Mouse (Mus musculus) kidney, embryonic 15.5 days (tissue): ENCODE data around the gene Gm281. TPM values are rescaled to one million over a fixed set of nuclear protein-coding genes. Genes with fewer than 3 reads are reported as not detected.

Source experiments
- ATAC-seq: fragments of 200-750 bp; cut with Nextera tagmentation; replicated peaks from 2 replicates; pipeline ENCODE4 v1.8.0; 2017; ENCODE audit warnings: moderate TSS enrichment; ENCODE audit not compliant: low FRiP score
- H3K27ac ChIP-seq: fragments of 300-500 bp; sonication (generic); 2 replicates; pipeline ENCODE4 v1.5.1; 2015; ENCODE audit warnings: mild to moderate bottlenecking, inconsistent platforms
- H3K27me3 ChIP-seq: fragments of 300-500 bp; sonication (generic); 2 replicates; pipeline ENCODE4 v1.6.1; 2015; ENCODE audit warnings: inconsistent platforms
- H3K36me3 ChIP-seq: fragments of 300-500 bp; sonication (generic); 2 replicates; pipeline ENCODE4 v1.6.1; 2015; ENCODE audit warnings: inconsistent platforms
- H3K4me1 ChIP-seq: fragments of 300-500 bp; sonication (generic); 2 replicates; pipeline ENCODE4 v1.6.1; 2015; ENCODE audit warnings: inconsistent platforms
- H3K4me2 ChIP-seq: fragments of 300-500 bp; sonication (generic); 2 replicates; pipeline ENCODE4 v1.6.1; 2015; ENCODE audit warnings: moderate library complexity, mild to moderate bottlenecking, inconsistent platforms
- H3K4me3 ChIP-seq: fragments of 300-500 bp; sonication (generic); replicated peaks from 2 replicates; pipeline ENCODE4 v1.5.1; 2015; ENCODE audit warnings: mild to moderate bottlenecking, inconsistent platforms
- H3K9ac ChIP-seq: fragments of 300-500 bp; sonication (generic); 2 replicates; pipeline ENCODE4 v1.6.1; 2015; ENCODE audit warnings: mild to moderate bottlenecking, inconsistent platforms
- H3K9me3 ChIP-seq: fragments of 300-500 bp; sonication (generic); replicated peaks from 2 replicates; pipeline ENCODE4 v1.6.1; 2016; ENCODE audit warnings: inconsistent platforms
- WGBS: fragments of 180-500 bp; shearing (Covaris S2); methylation state at CpG from one replicate; pipeline ENCODE4 v1.1.7; 2015; ENCODE audit warnings: mixed read lengths; 5-methylcytosine and 5-hydroxymethylcytosine counted together
- microRNA-seq: library from miRNA; unstranded; fragments of <30 nt; microRNA quantifications from one replicate; pipeline ENCODE4, GENCODE M21; 2016
- polyA plus RNA-seq: library from polyadenylated mRNA; unstranded; fragments of >200 nt; fragmentation: Nextera tagmentation; extraction: Ambion mirVana; gene quantifications from 2 replicates; pipeline ENCODE4 v1.2.1, GENCODE M21; 2015

Gm281 gene
- polyA plus RNA-seq, 1 experiment from 2014 or later, result not detected

DNA sequence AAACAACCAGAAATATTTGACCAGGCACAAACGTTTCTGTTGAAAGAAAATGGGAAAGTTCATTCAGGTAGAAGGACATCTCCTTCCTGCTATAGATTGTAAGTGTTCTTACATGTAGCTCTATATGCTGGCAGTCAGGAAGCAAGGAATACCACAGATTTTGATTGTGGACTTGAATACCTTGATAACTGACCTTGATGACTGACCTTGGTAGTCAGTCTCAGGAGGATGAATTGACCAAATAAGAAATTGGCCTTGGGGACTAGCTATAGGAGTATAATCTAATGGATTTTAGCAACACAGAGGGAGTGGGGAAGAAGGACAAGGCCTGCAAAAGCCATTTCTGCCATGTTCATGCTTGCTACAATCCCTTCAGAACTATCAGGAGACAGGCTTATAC lies 123.8 kb downstream of the Gm281 start:
- H3K27me3 ChIP-seq, result no peaks in the 10 kb centered on the region
- WGBS, result 35% methylated on average over 1 of the region's 1 CpGs
- H3K9me3 ChIP-seq, result no peaks in the 10 kb centered on the region
- ATAC-seq, result no peak
- H3K4me2 ChIP-seq, result no peak overlapping the region
- H3K27ac ChIP-seq, result no peak overlapping the region
- no peaks in the 10 kb centered on the region for H3K4me1 ChIP-seq
- no peak overlapping the region for H3K9ac ChIP-seq
- H3K4me3 ChIP-seq, result no peak overlapping the region
- H3K36me3 ChIP-seq, result no peaks in the 10 kb centered on the region

DNA sequence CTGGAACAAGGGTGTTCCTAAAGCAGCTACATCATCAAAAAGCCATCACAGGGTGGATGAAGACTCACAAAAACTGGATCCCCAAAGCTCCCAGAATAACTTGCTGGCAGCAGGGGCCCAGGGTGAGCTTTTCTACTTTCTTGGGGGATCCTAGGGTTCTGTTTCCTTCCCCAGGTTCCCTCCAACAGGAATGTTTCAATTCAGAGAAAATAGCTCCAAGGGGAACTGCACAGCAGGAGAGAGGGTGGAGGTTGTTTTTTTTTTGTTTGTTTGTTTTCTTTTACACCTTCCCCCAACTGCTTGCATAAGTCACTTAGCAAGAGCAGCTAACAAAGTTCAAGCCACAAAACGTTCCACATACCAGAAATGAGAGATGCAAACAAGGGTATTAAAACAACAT lies 124.3 kb downstream of the Gm281 start:
- no peaks in the 10 kb centered on the region for H3K9me3 ChIP-seq

GRCm38 (mm10) chr14:13782970-13783369 lies 131.3 kb downstream of the Gm281 start:
- H3K9me3 ChIP-seq, result no peaks in the 10 kb centered on the region
- no peak overlapping the region for H3K4me3 ChIP-seq
- H3K9ac ChIP-seq, result no peak overlapping the region
- no peak for ATAC-seq
- H3K4me2 ChIP-seq, result no peak overlapping the region
- H3K36me3 ChIP-seq, result no peaks in the 10 kb centered on the region
- H3K4me1 ChIP-seq, result no peaks in the 10 kb centered on the region
- WGBS, result 72% methylated on average over 4 of the region's 4 CpGs
- H3K27me3 ChIP-seq, result no peaks in the 10 kb centered on the region
- H3K27ac ChIP-seq, result no peak overlapping the region

More for the DNA sequence above, 124.3 kb downstream of the Gm281 start:
- Histone ChIP-seq H3K4me3 (no peak overlapping the region), H3K4me1 (no peaks in the 10 kb centered on the region), H3K36me3 (no peaks in the 10 kb centered on the region), H3K27ac (no peak overlapping the region), H3K4me2 (no peak overlapping the region), H3K9ac (no peak overlapping the region), H3K27me3 (no peaks in the 10 kb centered on the region)
- ATAC-seq, result no peak
- 3% methylated on average over 1 of the region's 1 CpGs for WGBS

DNA sequence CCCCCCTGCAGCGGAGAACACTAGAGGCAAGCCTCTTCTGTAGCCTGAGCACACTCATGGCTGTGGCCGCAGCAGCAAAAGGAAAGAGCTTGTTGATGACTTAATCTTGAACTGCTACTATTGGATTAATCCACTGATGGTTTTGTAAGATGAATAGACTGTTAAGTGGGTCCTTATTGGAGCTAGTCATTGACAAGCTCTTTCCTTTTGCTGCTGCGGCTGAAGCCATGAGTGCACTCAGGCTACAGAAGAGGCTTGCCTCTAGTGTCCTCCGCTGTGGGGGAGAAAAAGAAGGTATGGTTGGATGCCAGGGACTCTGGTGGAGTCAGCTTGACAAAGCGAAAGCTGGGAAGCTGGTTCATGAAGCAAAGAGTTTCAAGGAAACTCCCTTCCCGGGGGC lies 135.9 kb downstream of the Gm281 start:
- H3K4me1 ChIP-seq, result no peaks in the 10 kb centered on the region
- no peaks in the 10 kb centered on the region for H3K27me3 ChIP-seq
- no peak overlapping the region for H3K9ac ChIP-seq
- H3K4me2 ChIP-seq, result no peak overlapping the region
- ATAC-seq, result no peak
- 72% methylated on average over 5 of the region's 6 CpGs for WGBS
- no peak overlapping the region for H3K27ac ChIP-seq
- H3K4me3 ChIP-seq, result no peak overlapping the region
- H3K9me3 ChIP-seq, result no peaks in the 10 kb centered on the region
- no peaks in the 10 kb centered on the region for H3K36me3 ChIP-seq

DNA sequence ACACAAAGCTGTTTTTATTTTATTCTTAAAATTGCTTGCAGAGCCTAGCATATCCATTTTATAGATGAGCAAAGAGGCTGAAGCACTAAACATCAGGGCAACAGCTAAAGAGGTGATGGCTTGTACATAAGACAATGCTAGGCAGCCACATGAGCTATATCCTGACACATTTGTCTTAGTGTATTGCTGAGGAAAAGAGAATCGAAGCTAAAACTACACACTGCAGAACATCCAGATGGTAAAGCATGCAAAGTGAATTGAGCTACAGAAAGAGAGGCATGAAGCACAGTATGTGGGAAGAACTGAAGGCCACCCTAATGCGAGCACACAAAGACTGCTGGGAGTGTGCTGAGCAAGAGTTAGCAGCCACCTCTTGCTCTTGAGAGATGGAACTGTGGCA lies 143.1 kb downstream of the Gm281 start:
- peaks cover 9% of the 10 kb centered on the region for H3K4me1 ChIP-seq
- WGBS, result 58% methylated on average over 2 of the region's 2 CpGs
- no peak overlapping the region for H3K9ac ChIP-seq
- no peaks in the 10 kb centered on the region for H3K9me3 ChIP-seq
- no peaks in the 10 kb centered on the region for H3K27me3 ChIP-seq
- H3K27ac ChIP-seq, result no peak overlapping the region
- 0 out of 2 replicates have a peak, but pooled peaks have one; percentile 6 for ATAC-seq
- H3K36me3 ChIP-seq, result no peaks in the 10 kb centered on the region
- H3K4me2 ChIP-seq, result no peak overlapping the region
- H3K4me3 ChIP-seq, result no peak overlapping the region

DNA sequence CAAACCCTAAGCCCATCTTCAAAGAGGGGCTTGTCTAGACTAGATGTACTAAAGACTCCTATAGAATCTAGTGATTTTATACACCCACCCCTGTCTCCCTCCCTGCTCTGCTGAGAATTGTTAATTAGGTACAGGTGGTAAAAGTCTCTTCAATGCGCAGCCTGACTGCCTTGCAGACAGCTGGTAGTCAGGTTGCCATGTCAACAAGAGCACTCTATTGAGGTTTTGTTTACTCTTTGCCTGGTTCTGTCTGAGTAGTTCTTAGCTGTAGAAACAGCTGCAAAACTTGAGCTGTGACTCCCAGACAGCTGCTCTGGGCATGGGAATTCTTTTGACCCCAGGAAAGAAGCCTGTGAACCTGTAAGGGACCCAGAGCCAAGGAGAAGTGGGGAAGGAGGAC lies 143.6 kb downstream of the Gm281 start:
- H3K27me3 ChIP-seq, result no peaks in the 10 kb centered on the region
- 0% methylated on average over 1 of the region's 1 CpGs for WGBS
- no peak overlapping the region for H3K4me3 ChIP-seq
- H3K4me1 ChIP-seq, result peaks cover 9% of the 10 kb centered on the region
- no peak overlapping the region for H3K27ac ChIP-seq
- no peak overlapping the region for H3K9ac ChIP-seq
- H3K36me3 ChIP-seq, result no peaks in the 10 kb centered on the region
- H3K4me2 ChIP-seq, result no peak overlapping the region
- H3K9me3 ChIP-seq, result no peaks in the 10 kb centered on the region
- ATAC-seq, result peak; percentile 98

Small RNA genes within 50 kb of the gene (microRNA-seq; reads per million reads assigned to microRNA genes)
- not detected for gene Gm27506

Other genes starting within 250 kb of the Gm281 start
- not detected in 2 replicates for gene Sntn, start 243.6 kb downstream of the Gm281 start, polyA plus RNA-seq
- gene Atxn7, start 47.0 kb upstream of the Gm281 start, polyA plus RNA-seq, result 3.9 and 4.2 TPM in 2 replicates
- gene Thoc7, start 47.4 kb upstream of the Gm281 start, polyA plus RNA-seq, result 174 and 190 TPM in 2 replicates
- 235 and 255 TPM in 2 replicates for gene Psmd6, start 206.5 kb upstream of the Gm281 start, polyA plus RNA-seq